Mouse (Mus musculus) hindlimb bud, embryonic 11.5 days (tissue): ENCODE measurements at regions not wholly inside any gene's neighbourhood (a gene's known extent, or its start where the extent isn't known, plus 50 kb on each side); places are given as distances from the start of the nearest gene placed in this dataset.

ENCODE experiments used
- DNase-seq: peaks from one replicate; pipeline ENCODE4 v3.0.0-alpha.2; 2012; ENCODE audit warnings: low read depth, low spot score; ENCODE audit errors: extremely low spot score

DNA sequence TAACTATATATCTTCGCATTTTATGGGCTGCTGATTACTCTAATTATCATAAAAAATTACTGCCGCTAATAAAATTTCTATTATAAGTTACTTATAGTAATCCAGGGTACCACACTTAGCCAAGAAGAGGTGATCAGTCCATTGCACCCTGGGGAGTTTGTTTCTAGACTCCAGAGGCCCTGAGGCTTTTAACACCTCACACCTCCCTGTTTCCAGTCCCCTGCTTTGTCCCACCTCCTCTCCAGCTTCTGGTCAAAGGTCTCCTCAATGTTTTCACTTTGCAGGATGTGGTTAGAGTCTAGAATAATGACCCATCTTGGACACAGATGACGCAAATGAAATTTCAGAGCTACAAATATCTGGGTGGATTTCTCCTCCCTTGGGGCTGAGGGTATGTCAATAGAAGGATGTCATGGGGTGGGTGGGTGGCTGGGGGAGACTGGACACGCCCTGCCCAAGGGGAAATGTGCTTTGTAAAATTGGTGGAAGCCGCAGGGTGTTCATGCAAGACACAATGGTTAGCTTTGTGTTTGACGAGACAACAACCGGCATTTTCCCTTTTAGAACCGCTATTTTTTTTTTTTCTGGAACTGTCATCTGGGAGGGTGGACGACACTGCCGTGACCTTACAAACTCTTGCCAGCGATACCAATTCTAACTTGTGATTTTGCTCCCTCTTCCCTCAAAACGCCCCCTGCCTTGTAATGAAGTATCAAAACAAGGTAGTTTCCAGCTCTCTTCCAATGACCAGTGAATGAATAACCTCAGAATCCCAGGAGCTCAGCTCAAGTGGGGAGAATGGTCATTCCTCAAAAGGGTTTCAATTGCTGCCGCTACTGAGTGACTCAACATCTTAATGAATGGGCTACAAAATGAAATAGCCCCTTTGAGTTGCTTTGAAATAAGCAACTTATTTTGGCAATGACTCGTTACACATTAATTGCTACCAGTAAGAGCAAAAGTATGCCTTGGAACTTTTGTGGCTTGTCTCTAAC lies 207.0 kb upstream of the Irx3 start:
- DNase-seq, result no peak

DNA sequence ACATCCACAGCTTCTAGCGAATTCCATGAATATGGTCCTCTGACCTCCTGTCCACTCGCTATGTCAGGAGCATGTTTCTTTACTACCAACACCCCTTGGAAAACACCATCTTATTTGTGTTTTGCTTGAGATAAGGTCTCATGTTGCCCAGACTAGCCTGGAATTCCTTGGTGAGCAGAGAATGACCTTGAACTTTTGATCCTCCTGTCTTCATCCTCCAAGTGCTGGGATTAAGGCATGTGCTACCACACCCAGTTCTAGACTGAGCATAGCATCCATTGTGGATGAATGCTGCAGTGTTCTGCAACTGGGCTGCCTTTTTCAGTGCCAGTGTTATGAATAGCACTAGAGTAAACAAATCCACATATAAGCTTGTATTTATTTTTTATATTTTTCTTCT lies 203.2 kb upstream of the Irx3 start:
- no peak for DNase-seq

DNA sequence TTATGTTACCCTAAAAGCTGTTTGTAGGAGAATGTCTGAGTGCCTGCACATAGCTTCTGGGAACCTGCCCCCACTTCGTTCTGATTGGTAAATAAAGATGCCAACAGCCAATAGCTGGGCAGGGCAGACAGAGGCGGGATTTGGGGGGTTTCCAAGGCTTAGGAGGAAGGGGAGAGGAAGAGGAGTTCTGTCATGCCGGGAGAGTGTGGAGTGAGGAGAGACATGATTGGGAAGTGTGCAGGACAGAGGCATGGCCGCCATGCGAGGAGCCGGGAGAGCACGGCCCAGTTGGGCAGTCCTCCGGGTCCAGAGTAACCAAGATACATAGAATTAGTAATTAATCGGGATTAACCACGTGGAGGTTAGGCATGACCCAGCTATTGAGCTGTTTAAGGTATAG lies 202.7 kb upstream of the Irx3 start:
- DNase-seq, result no peak

DNA sequence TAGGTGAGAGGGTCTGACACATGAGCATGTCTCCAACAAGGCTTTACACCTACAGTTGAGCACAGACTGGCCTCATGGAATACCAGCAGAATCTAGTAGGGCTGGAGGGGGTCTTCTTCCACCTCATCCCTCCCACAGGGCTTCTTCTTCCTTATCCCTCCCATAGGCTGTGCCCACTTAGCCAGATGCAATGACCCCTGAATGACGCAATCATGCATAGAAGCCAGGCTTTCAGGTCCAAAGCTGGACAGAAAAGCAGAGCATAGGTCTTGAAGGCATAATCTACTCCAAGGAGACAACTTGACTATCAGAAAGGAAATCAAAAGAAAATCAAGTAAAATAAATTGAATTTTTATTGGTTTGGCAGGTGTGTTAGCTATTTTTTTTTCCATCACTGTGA lies 198.5 kb upstream of the Irx3 start:
- DNase-seq, result no peak

DNA sequence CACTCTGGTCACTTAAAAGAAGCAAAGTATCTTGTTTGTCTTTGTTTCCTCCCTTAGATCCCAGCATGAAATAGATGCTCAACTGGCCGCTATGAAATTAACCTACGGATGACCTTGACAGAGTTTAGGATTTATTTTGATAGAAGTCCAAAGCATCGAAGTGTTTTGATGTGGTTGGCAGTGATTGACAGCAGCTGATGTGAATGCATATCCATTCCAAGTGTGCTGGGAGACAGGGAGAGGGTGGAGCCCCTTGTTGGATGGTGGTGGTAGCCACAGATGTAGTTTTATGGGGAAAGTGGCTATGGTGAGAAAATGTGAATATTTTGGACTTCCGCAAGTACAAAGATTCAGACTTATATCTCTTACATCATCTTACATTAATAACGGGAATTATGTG lies 197.8 kb upstream of the Irx3 start:
- no peak for DNase-seq

DNA sequence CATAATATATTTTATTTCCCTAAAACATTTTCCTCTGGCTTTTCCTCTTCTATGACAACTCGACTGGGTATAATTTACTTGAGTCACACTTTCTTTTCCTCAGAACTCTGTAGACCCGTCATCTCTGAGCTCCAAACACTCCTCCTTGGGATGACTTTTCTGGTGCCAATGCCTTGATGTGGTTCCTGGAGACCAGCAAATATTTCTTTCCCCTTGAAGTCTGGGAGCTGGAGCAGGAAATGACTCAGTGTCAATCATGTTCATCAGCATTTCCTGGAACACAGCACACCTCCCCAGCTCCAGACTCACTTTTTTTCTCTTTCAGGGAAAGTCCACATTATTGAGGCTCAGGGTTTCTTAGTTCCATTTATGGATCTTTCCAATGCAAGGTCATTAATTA lies 197.3 kb upstream of the Irx3 start:
- no peak for DNase-seq

DNA sequence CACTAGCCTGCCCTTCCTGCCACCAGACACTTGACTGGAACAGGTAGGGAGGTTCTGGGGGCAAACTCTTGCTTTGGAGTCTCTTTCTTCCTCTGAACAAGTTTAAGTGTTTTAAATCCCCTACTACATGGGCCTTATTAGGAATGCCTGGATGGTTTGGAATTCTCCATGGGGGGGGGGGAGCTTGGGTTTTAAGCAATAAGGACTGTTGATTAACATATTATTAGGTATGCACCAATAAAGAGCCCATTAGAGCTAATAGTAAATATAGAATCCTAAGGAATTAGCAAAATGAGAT lies 196.0 kb upstream of the Irx3 start:
- no peak for DNase-seq

DNA sequence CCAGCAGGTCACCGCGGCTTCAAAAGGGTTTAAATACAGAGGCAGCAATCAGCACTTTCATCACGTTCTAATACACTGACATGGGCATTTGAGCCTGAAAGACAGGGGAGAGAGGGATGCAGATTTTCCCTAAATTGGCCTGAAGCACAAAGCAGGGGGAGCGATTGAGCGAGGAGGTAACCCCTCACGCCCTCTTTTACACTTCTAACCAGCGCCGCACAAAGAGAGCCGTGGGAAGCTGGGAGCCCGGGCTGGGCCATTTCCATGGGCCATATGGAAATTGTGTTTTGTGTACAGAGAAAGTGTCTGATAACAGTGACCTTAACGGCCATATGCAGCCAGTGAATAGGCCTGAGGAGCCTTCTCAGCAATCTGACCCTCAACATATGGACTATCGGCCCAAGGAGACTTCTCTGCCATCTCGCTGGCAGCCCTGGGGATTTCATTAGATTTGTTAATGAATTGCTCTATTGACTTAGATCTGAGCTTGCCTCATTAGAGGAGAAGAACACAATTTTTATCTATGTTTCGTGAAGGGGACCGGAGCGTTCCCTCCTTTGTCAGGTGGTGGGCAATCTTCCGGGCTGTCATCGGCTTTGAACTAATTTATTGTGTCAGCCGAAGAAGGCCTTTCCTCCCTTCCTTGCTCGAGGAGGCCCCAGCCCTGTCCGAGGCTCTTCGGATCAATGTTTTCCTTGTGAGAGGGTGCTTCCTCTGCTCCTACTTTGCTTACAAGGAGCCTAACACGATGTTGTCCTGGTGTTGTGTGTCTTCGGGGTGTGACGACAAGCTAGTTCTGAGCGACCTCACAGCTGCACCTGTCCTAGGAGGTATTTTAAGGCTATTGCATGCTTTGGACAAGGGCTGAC lies 195.4 kb upstream of the Irx3 start:
- no peak for DNase-seq

DNA sequence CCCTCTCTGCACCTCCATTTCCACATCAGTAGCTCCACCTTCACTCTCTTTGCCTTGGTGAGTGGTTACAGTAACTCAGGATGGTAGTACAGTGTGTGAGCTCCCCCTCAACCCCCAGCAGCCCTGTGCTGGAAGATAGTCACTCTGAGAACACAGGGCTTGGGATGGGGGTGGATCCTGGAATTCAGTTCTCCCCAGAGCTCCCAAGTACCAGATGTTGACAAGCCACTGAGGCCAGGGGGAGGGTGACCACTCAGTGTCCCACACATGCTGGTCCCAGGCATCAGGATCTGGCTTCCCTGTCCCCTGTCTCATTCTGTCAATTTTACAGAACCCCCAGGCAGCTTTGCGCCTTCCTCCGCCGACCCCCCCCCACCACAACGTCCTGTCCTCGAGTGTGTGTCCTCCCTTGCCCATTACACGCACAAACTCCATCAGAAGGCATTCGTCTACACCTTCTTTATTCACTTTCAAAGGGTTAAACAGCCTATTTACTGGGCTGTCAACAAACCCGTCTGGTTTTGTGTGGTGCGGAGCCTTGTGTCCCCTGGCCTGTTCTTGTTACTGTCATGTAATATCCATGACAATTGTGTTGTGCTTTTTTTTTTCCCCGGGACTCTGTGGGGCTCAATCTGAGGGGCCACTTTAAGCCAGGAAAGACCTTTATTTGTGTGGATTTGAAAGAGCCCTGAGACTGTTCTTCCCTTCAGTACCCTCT lies 194.6 kb upstream of the Irx3 start:
- DNase-seq, result no peak

DNA sequence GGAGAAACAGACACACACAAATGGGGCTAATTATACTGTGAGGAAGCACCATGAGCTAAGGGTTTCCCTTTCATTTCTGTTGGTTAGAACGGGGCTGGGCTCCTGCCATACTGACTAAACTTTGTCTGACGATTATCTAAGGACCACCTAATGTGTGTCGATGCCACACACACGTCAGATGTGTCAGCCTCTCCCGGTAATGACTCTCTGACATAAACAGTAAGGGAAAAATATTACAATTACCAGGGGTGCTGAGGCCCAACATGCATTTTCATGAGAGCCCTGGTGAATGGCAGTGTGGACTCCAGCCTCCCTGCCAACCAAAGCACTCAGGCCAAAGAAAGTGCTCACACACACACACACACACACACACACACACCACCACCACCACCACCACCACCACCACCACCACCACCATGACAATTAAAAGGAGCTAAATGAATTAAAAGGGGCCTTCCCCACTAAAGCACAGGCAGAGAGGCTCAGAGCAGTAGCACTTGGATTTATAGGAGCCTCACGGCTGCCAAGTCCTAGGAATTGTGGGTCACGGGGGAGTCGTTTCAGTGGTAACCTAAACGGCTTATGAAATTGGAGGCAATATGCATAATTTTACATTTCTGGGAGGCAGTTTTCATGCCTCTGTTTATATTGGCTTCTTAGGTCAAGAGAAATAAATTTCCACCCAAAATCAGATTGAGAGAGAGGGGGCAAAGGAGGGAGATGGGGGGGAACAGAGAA lies 193.7 kb upstream of the Irx3 start:
- DNase-seq, result no peak

DNA sequence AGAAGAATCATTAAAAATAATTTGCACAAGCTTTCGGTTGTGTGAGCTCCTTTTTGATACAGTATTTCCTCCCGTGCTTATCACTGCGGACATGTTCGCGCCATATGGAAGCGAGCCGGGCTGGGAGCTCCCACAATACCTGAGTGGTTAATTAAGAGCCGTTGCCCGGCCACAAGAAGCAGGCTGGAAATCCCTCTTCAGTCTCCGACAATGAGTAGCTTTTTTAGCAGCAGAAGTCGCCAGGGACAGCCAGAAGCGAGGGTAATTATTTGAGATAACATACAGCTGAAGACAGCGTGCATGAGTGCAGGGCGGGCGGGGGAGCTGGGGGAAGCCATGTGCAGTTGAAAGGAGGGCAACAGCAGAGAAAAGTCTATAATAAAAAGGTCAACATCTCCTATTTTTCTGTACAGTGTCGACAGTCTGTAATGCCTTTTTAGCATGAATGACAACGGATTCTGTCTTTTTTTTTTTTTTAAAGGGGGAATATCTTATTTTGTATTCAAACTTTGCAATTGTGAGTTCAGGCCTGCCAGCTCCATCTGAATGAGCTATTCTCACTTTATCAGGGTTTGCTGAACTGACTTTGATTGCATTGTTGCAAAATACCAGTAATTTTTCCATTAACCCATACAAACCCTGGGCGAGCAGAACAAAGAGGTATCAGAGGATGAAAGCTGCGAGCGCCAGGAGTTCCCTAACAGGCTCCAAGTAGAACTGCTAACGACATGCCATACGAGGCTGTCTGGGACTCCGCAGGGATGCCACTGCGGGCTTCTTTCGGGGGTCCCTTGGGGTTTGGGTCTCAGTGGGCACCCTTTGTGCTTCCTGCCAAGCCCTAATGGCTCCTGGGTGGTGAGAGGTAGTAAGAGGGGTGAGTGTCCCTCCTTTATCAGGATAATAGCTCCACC lies 189.9 kb upstream of the Irx3 start:
- no peak for DNase-seq

DNA sequence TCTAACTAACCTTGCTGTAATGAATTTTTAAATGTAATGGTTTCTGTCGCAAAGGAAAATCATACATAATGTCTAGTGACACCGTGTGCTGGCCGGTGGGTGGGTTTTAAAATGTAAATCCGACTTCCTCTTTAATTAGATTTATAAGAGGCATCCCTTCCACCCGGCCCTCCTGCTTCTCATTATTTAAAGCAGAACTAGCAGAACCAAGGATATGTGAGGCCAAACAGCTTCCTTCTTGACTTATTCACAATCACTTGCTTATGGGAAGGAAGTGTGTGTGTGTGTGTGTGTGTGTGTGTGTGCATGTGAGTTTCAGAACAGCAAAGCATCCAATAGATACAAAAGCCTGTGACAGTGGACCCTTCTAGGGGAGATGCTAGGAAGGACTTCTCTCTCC lies 189.1 kb upstream of the Irx3 start:
- DNase-seq, result no peak

DNA sequence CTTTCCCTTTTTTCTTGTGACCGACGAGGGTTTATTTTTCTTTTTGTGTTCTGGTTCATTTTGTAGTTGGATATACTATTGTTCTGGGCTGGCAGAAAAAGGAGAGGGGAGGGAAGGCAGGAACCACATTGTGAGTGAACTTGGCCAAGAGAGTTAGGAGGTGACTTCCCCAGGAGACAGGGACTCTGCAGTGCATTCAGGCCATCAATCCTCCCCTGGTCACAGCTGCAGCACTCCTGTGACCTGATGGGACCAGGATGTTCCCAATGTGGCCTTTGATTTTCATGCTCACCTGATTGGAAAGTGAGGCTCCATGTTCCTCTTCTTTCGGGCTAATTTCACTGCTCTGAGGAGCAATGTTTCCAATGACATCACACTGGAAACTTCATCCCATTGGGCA lies 188.2 kb upstream of the Irx3 start:
- DNase-seq, result no peak

DNA sequence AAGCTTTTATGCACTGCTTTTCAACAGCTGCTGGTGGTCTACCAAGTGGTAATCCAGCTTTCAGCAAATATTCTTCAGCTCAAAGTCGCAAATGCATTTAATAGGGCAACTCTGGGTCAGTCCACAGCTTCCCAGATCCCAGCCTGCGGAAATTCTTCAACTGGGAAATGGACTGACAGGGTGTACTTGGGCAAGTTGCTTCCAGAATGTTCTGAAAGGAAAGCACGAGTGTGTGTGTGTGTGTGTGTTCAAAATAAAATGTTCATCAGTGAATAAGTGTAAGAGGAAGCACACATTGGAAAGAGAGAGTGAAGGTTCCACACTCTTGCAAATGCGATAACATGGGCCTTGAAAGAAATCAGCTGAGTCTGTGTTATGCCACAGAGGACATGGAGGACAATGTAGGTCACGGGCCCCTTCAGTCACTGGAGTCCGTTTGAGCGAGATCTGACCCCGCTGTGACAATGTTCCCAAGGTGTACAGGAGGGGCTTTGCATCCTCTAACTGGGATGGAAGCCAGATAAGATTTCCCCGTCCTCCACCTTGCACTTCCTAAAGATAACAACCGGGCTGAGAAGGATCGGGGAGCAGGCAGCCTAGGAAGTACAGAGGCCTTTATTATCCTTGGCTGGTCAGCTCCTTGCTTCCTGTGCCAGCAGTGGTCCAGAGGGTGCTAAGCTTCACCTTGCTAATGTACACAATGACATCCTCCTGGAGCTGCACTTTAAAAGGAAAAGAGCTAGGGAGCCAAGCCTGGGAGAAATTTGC lies 187.2 kb upstream of the Irx3 start:
- no peak for DNase-seq

DNA sequence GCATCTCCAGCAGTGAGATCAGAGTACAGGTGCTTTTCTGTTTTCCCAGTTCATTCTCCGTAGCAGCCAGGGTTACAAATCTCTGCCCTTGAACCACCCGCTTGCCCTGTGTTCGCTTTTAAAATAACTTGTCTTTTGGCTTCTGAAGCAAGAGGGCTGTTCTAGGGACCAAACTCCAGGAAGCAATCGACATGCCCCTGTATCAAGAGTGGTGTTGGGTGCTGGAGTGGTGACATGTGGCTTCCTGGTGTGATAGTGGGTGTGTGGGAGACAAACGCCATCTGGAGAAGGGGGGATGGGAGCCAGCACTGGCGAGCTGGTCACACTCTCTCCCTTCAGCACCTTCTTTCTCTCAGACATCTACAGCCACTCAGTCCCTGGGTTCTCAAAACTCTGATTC lies 186.0 kb upstream of the Irx3 start:
- no peak for DNase-seq

DNA sequence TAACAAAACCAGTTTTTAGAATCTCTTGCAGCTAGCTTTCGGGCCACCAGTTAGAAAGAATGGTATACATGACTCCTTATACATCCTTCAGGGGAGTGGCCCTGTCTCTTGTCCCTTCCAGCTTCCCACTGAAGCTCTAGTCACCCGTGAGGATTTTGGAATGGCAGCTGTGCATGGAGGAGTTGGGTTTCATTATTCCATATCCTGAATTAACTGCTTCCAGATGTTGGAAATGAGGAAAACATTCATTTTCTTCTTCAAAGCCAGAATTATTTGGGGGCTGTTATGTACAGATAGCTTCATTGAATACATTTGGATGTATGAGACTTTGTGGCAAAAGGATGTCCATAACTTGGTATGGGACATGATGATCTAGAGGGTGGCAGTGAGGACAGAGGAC lies 181.3 kb upstream of the Irx3 start:
- no peak for DNase-seq

DNA sequence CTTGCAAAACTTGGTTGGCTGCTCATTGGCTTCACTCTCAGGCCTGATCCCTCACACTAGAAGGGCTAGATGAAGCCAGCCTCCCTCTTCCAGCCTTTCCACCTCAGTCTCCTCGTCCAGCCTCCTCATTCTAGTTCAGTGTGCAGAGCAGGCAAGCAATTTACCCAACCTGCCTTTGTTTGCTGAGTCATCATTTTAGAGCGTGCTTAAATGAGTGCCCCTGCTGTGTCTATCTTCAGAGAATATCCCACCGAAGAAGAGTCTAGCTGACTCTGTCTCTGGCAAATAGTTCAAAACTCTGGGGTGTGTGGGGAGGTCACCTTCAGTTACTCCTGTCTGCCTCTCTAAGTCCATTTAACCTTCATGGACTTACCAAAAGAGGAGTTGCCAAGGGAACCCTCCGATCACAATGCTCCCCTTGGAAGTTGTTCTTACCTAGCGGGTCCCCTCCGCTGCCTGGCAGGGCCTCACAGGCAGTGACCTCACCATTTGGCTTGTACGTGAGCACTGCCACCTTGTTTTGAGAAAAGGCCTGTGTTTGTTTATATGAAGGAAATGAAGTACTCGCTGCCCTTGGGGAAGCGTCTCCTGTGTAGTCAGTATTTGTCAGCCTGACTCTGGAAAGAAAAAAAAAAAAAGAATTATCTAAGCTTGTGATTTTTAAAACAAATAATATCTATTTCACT lies 175.2 kb upstream of the Irx3 start:
- no peak for DNase-seq

DNA sequence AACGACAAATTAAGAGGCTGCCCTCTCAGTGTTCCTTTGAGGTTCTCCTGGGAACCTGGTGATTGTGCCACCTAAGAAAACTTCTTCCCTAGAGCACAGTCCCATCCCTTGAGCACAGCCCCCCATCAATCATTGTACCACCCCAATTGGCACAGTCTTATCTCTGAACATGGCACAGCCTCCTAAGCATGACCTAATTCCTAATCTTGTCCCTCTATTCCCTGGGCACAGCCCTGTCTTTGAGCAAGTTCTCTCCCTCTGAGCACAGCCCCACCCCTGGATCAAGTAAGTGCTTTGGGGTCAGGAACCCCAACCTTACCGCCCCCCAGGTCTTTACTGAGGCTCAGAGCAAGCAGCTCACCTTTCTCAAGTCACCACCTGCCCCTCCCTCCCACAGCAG lies 173.6 kb upstream of the Irx3 start:
- DNase-seq, result no peak

DNA sequence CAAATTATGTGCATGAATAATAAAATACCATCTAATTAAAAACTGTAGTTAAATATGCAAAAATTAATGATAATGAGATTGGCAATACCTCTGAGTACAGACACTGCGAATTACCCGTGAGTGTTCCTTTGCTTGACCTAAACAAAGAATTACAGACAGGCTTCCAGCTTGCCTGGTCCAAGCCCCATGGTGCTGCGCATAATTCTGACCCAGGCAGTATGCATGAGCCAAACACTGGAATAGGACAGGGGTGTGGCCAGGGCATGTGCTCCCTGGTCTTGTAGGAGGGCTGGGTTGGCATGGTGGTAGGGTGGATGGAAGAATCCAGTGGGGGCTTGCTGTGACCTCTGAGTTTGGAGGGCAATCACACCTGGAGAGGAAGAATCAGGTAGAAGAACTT lies 172.8 kb upstream of the Irx3 start:
- no peak for DNase-seq
